Mouse (Mus musculus) stomach, postnatal 0 days (tissue): ENCODE results near the gene Gm20604.

Experiments used
- CTCF ChIP-seq: IDR thresholded peaks from 2 replicates; pipeline ENCODE4 v1.5.1; 2016; ENCODE audit warnings: antibody characterized with exemption, low read depth, mild to moderate bottlenecking, moderate library complexity
- EP300 ChIP-seq: optimal IDR thresholded peaks from 2 replicates; pipeline ENCODE3; 2016; ENCODE audit warnings: antibody characterized with exemption

- TF ChIP-seq CTCF: no peak
- no peak for TF ChIP-seq EP300
Measured at GRCm38 (mm10) chr12:102700453-102700852, 58.0 kb downstream of the Gm20604 start.
